Mouse (Mus musculus): ENCODE measurements around the gene Pter.

DNA sequence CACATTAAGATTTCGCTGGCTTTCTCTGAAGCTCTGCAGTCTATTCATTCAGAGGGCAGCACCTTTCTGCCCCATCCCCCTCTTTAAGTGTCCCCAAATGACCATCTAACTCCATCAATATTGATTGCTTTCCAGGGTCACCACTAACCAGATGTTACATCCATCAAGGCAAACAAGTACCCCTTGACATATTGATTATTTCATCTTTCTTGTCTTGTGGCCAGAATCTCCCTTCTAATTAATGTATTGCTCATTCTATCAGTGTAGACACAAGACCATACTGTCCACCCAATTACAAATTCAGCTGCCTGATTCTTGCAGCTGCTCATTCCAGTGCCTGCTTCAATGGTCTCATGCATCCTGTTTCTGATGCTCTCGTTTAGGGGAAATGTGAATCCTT, 36.8 kb upstream of the Pter start:
- TF ChIP-seq CTCF (IDR thresholded peaks at IDR 0.05; ENCODE audit: insufficient read depth, low read depth, low read length) (no peak), POLR2A (IDR thresholded peaks at IDR 0.05; ENCODE audit: insufficient read depth, low read depth, low read length) (no peak)

Measured in olfactory bulb, adult 2 months (tissue).